Mouse (Mus musculus) gastrocnemius, postnatal 4 days (tissue): ENCODE data around the gene Tesk1. TPM values are rescaled to one million over a fixed set of nuclear protein-coding genes. Genes with fewer than 3 reads are reported as not detected.
A peak's percentile ranks its signal among the peaks of the same experiment; 100 is the strongest.

ENCODE experiments used
- DNase-seq, 2 experiments: peaks; one replicate each; pipeline ENCODE4 v3.0.0; 2021 to 2022; ENCODE audit warnings: low spot score in 2 of 2, mixed read lengths in 2 of 2
- long read RNA-seq, 2 experiments: library from polyadenylated mRNA; stranded (forward); transcript quantifications; one replicate each; pipeline ENCODE4 v2.0.0; 2021
- total RNA-seq, 2 experiments: library from RNA; stranded (reverse); gene quantifications; 2 replicates each; pipeline ENCODE4 v1.2.3; 2021

Gene Tesk1
- 10 to 100 TPM; 39.3 to 40.9 TPM for total RNA-seq
- long read RNA-seq, experiment 1, transcript Tesk1-201 (10 exons, 3,947 nt): major isoform, 61 of 74 reads
- long read RNA-seq, experiment 1, partial matches to known transcripts: 10 of 74 reads
- long read RNA-seq, experiment 1, other reads (novel, unspliced or antisense): 3 of 74 reads
- long read RNA-seq, experiment 2, transcript Tesk1-201 (10 exons, 3,947 nt): major isoform, 47 of 62 reads
- long read RNA-seq, experiment 2, partial matches to known transcripts: 14 of 62 reads
- long read RNA-seq, experiment 2, other reads (novel, unspliced or antisense): 1 of 62 reads

DNA sequence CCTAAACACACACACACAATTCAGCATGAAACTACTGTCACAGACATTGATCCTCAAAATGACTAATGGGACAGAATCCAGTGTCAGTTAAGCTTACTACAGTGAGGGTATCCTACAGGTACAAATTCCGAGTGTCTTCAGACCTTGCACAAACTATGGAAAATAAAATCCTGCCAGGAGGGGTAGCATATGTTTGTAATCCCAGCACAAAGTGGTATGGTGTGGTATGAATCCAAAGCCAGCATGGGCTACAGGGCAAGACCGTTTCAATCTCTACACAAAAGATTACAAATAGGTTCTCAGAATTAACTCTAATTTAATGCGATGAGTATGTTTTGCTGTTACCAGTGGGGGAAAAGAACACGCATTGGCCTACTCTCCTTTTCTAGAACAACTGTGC lies at the start of gene Tesk1:
TSS of gene Tesk1 (plus strand) at position 301 of the 400 bp plus-strand sequence.
- no peak for DNase-seq

GRCm38 (mm10) chr4:43394345-43394891 lies 47.3 kb upstream of the Tesk1 start:
- DNase-seq: peak; percentile 39 to 77

GRCm38 (mm10) chr4:43395147-43395546 lies 46.6 kb upstream of the Tesk1 start:
- DNase-seq: no peak

- DNase-seq: no peak
These were observed 45.9 kb upstream of the Tesk1 start for GRCm38 (mm10) chr4:43395836-43396235.

GRCm38 (mm10) chr4:43396381-43396780 lies 45.4 kb upstream of the Tesk1 start:
- no peak for DNase-seq

- no peak for DNase-seq
These were observed 43.7 kb upstream of the Tesk1 start for GRCm38 (mm10) chr4:43398014-43398413.

DNA sequence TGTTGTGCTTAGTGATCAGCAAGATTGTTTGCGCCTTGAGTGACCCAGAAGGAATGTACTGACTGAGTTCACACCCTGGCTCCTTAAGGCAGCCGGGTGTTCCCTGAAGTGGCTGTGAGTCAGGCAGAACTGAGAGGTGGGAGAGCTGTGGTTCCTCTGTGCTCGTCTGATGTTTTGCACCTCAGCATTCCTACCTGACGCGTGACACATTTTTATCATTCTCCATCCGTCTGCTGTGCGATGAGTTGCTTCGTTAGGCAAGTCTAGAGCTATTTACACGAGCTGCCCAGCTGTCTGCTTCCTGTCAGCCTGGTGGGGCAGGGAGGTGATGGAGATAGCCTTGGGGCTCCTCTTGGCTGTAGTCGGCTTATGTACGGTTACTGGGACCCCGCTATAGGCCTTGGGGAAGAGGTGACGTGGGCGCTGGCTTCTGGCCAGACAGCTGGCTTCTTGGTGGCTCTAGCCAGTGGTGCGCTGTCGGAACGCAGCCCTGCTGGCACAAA lies 42.9 kb upstream of the Tesk1 start:
- DNase-seq: peak in 1 of 2 experiments; percentile 60

- no peak for DNase-seq
These were observed 42.2 kb upstream of the Tesk1 start for GRCm38 (mm10) chr4:43399391-43400131.

- DNase-seq: no peak
These were observed 40.8 kb upstream of the Tesk1 start for GRCm38 (mm10) chr4:43400976-43401375.

DNA sequence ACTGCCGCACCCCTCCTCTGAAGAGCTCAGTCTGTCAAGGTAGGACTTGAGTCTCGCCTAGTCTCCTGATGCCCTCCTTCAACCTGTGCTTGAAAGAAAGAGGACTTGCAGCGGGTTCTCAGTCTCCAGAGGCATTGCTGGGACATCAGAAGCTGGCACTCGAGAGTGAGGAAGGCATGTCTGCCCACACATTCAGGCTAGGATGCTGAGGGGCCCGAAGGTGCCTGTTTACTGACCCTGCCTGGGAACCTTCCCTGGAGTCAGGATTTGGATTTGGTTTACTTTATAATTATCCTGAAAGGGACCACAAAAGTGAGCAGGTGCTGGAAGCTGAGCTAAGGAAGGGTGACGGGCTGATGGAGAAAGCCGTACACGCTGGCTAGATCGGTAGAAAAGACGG lies 40.3 kb upstream of the Tesk1 start:
- DNase-seq: no peak

DNA sequence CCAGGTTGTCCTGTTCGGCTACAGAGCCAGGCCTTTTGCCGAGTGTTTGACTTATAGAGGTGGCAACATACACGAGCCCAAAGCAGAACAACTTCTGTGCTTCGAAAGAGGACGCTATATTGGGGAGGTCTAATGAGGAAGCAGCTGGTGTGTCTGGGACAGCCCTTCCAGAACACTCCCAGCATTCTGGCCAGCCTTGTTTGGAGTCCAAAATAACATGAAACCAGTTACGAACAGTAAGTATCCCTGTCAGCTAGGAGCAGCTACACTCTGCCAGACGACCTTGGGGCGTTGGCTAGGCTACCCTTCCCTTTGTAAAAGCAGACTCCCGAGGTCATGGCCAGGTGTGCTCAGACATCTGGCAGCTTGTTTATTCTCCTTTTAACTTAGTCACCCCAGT lies 39.5 kb upstream of the Tesk1 start:
- no peak for DNase-seq

DNA sequence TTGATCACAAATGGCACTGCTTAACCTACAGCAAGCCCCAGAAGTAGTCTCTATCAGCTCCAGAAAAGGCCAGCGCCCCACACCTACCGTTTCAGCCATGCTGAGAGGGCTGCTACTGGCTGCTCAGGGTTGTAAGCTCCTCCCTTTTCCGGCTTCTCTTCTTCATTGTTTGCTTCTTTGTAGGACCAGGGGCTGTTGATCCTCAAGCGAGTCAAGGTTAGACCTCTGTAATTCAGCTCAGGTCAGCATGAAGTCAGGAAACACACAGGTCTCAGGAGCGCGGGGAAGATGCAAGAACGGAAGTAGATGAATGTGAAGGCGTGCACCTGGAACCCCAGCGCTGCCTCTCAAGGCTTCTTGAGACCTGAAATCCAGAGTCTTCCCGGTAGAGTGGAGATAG lies 37.0 kb upstream of the Tesk1 start:
- DNase-seq: no peak

GRCm38 (mm10) chr4:43406162-43406971 lies 35.4 kb upstream of the Tesk1 start:
- peak; percentile 57 to 79 for DNase-seq

- no peak for DNase-seq
These were observed 34.4 kb upstream of the Tesk1 start for GRCm38 (mm10) chr4:43407071-43407920.

DNA sequence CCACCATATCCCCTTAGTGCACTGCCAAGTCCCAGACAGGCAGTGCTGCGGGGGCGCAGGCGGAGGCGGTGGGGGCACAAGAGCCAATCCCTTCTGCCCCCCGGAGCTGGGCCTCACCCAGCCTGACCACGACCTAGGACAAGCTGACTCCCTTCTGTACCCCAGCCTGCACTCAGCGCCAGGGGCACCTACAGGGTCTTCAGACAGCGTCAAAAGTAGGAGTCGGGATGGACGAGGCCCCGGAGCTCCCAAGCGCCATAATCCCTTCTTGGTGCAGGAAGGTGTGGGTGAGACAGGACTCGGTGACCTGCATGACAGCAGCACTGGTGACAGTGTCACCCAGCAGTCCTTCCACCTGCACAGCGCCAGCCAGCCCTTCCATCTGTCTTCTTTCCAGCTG lies 27.0 kb upstream of the Tesk1 start:
- DNase-seq: no peak

- no peak for DNase-seq
These were observed 26.3 kb upstream of the Tesk1 start for GRCm38 (mm10) chr4:43415221-43416070.

- DNase-seq: no peak
These were observed 25.7 kb upstream of the Tesk1 start for GRCm38 (mm10) chr4:43416071-43416490.

DNA sequence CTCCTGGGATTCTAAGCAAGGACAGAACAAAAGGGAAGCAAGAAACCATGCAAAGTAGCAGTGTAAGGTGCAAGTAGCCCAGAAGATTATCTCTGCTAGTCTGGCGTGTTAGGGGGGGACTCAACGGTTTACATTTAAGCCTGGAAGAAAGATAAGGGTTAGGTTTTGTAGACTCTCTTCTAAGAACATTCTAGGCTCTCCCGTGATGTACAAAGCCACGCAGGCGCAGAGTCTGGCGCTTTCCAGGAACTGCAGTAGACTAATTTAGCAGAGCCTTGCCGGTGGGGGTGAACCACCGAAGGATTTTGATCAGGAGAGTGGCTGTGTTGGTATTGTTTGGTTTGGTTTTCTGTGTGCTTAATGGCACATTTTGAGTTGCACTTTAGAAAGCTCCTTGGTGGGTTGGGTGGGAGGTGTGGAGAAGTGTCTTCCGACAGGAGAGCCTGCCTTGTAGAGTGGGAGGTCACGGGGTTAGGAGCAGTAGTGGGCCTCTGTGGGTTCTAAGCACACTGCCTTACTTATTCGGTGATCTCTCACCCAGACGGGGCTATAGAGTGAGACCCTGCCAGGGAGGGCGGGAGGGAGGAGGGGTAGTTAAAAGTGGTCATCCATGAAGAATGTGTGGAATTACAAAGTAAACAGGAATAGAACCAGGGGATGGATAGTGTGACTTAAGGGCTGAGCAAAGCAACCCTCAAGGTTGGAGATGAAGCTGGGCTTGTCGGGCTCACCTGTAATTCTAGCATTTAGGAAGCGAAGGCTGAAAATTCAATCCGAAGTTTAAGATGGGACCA lies 24.3 kb upstream of the Tesk1 start:
- DNase-seq: no peak

GRCm38 (mm10) chr4:43418450-43418849 lies 23.3 kb upstream of the Tesk1 start:
- DNase-seq: no peak
